Mouse (Mus musculus) MEL (cell line): Measurements from ENCODE around the gene Stk32b.

Experiments
- CTCF ChIP-seq, 3 experiments: IDR thresholded peaks in 2 of 3; conservative IDR thresholded peaks in 1 of 3; 2 replicates each; pipeline ENCODE4 v1.5.1; 2011 to 2012; ENCODE audit warnings: low read length in 3 of 3, low read depth in 2 of 3, mild to moderate bottlenecking in 2 of 3, improper control_type of control experiment in 1 of 3, inconsistent platforms in 1 of 3, mixed read lengths in 1 of 3, moderate library complexity in 1 of 3; ENCODE audit not compliant: control insufficient read depth in 1 of 3, insufficient read depth in 1 of 3, poor library complexity in 1 of 3, severe bottlenecking in 1 of 3
- MAZ ChIP-seq: IDR thresholded peaks from 2 replicates; pipeline ENCODE4 v1.6.1; 2012; ENCODE audit warnings: low read depth, mild to moderate bottlenecking, inconsistent platforms, low read length, improper control_type of control experiment
- MYB ChIP-seq: IDR thresholded peaks from 2 replicates; pipeline ENCODE4 v1.6.1; 2011; ENCODE audit warnings: mild to moderate bottlenecking, low read depth, low read length, improper control_type of control experiment
- POLR2A ChIP-seq, 2 experiments: IDR thresholded peaks; 2 replicates each; pipeline ENCODE4 v1.6.1; 2011 to 2012; ENCODE audit warnings: low read length in 2 of 2, mild to moderate bottlenecking in 2 of 2, control low read depth in 1 of 2, improper control_type of control experiment in 1 of 2, low read depth in 1 of 2, moderate library complexity in 1 of 2; ENCODE audit not compliant: control insufficient read depth in 1 of 2, insufficient read depth in 1 of 2, poor library complexity in 1 of 2
- POLR2AphosphoS5 ChIP-seq: IDR thresholded peaks from 2 replicates; pipeline ENCODE4 v1.6.1; 2012; ENCODE audit warnings: low read depth, borderline replicate concordance, mild to moderate bottlenecking, inconsistent platforms, low read length, moderate library complexity, mixed read lengths
- RAD21 ChIP-seq: IDR thresholded peaks from 2 replicates; pipeline ENCODE4 v1.6.1; 2011; ENCODE audit warnings: mild to moderate bottlenecking, low read depth, low read length, improper control_type of control experiment

GRCm38 (mm10) chr5:37765851-37766250, 48.9 kb upstream of the Stk32b start:
- TF ChIP-seq POLR2AphosphoS5 (no peak), RAD21 (no peak), CTCF (IDR thresholded peaks at IDR 0.05 in 2 of 3, conservative IDR thresholded peaks at IDR 0.05 in 1 of 3; ENCODE audit: control insufficient read depth in 1 of 3, insufficient read depth in 1 of 3, low read depth in 2 of 3, low read length in 3 of 3, poor library complexity in 1 of 3, severe bottlenecking in 1 of 3) (no peak), MYB (no peak), POLR2A (IDR thresholded peaks at IDR 0.05; ENCODE audit: control insufficient read depth in 1 of 2, insufficient read depth in 1 of 2, low read depth in 1 of 2, low read length in 2 of 2, poor library complexity in 1 of 2) (no peak), MAZ (no peak)
